Mouse (Mus musculus): ENCODE measurements around the gene Rabep2.
"Not testable (repeated sequence)": the region's sequence is repeated elsewhere in the genome, so short reads cannot be mapped to it uniquely, and the experiment has no call there.

The Rabep2 gene

DNA sequence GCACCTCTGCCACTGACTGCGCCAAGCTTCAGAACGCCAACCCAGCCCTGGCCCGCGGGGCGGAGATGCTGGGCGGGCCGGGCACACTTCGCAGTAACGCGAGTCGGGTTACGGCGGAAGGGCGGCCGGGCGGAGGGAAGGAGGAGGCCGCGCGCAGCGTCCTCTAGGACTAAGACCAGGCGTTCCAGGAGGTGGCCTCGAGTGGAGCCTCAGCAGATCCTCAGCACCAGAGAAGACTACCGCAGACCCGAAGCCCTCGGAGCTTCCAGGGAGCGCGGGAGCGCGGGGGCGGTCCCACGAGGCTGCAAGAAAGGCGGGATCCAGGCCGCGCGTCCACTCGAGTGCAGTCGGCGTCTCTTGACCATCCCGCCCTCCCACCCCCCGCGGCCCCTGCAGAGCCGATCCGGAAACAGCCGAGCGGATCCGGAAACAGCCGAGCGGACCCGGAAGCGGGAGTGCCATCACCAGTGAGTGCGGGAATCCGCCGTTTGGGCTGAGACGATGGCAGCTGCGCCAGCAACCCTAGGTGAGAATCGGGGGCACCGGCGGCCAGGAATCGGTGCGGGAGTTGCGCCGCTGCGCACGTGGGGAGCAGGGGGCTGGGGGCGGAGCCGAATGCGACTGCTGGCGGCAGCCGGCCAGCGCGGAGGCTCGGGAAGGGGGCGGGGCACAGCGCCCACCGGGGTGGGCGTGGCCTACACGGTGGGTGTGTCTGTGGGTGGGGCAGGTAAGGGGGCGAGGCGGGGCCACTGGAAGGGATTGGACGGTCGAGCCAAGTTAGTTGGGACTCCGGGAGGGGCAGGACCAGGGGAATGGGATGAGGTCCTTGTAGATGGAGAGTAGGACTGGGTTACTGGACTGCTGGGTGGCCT, at the start of gene Rabep2:
Gene Rabep2, plus strand, starts transcription at position 129 of the 872 bp plus-strand sequence.
- DNase-seq: peak; percentile 96 to 99

DNA sequence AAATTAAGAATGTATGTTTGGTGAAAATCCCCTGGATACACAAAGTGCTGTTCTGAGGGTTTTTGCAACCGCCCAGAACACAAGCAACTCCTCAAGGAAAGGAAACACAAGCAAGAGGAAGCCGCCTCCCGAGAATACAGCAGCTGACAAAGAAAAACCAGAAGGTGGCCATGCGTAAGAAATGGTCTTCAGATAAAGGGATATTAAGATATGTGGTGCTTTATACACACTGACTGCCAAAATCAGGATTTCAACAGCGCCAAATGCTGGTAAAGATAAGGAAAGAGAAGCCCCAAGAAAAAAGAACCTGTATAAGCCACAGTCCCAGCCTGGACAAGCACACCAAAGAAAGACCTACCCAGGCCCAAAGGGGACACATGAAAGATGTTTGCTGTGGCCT, 45.0 kb upstream of the Rabep2 start:
- no peak for DNase-seq

DNA sequence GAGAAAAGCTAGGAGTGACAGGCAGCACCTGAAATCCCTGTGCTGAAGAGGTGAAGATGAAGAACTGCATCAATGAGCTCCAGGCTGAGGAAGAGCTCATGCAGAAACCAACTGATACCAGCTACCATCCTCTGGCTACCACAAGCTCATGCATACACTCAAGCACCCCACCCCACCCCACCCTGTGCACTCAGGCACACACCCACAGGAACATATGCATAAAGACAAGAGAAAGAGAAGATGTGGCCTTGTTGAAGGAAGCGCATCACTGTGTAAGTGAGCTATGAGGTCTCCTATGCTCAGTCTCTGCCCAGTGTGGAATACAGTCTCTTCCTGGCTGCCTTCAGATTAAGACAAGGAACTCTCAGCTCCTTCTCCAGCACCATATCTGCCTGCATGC, 40.4 kb upstream of the Rabep2 start:
- DNase-seq: no peak

DNA sequence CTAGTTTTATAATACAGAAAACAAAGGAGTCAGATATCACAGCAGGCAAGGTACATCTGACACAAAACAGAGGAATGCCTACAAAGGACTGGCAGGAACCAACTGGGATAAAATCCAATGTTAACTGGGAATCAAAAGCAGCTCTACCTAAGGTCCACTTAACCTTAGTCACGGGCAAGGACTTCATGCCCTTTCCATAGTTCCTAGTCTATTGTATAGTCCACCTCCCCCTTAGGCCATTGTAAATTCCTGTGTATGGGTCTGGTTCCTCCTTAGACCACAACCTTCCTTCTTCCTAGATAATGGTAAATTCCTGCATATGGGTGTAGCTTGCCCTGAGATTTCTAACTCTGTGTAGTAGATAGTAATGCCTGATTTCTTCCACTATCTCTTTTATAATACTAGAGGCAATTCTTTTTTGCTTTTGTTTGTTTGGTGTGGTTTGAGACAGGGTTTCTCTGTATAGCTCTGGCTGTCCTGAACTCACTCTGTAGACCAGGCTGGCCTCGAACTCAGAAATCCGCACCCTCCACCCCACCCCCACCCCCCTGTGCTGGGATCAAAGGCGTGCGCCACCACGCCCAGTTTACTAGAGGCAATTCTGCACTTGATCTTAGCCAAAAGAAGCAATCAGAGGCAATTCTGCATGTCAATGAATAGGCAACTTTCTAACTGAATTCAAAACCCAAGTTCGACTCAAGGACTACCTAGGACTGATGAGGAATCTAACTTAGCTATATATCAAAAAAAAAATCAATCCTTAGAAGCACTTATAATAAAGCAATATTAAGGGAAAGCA, 36.3 kb upstream of the Rabep2 start:
- not testable (repeated sequence) for DNase-seq

DNA sequence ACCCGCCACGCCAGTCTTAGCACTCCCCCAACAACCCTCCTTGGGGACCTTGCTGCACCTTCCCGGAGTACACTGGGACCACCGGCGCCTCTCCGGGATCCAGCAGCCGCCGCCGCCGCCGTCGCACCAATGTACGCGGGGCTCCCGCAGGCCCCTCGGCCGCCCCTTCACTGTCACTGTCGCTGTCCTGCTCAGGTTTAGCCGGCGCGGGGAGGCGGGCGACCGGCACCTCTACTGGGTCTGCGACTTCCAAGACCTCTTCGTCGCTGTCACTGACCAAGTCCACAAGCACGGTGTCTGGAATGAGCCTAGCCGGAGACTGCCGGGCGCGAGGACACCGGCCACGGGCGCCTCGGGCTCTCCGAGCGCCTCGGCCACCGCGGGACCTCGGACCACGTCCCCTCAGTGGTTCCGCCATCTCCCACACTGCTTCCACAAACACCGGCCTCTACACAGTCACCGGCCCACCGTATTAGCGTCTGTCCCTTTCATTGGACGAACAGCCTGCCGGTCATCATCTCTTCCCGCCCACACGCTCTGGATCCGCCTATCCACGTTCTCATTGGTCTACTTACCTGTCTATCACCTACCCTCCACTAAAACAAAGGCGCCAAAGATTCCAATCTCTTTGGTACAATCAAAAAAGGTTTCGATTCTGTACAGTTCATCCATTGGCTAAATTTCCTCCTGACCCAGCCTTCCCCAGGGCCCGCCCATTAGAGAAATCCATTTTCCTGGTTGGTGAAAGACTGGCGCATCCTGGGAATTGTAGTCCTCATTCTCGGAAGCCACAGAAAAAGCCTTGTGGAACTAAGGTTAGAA, 32.0 kb upstream of the Rabep2 start, which contains the start of gene Nfatc2ip:
Gene Nfatc2ip, minus strand, starts transcription at position 440 of the 822 bp plus-strand sequence.
- DNase-seq: peak; percentile 92 to 98

DNA sequence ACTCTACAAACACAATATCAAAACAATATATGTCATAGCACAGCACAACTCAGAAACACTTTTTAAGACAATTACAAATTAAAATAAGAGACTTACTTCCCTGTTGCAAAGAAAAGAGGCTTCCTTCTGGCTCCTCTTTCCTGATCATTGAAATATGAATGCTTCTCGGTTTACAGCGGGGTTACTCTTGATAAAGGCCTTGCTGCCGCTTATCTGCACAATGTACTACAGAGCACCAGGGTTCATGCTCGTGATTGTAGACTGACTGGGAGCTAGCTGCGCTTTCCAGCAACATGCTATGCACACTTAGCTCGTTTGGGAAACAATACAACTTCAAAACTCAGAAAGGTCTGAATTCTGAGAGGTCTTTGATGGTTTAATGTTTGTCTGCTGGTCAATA, 31.3 kb upstream of the Rabep2 start:
- DNase-seq: no peak

DNA sequence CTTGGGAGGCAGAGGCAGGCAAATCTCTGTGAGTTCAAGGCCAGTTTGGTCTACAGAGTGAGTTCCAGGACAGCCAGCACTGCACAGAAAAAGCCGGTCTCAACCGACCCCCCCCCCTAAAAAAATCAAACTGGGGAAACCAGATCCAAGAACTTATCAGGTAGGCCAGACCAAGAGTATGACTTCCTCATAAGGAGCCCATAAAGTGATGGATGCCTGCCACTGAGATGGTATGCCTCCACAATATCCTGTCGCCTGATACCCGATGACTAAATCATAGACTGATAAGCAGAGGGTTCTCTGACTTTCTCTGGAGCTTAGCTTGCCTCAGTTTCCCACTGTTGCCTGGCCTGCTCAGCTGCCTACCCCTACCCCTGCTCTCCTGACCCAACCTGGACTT, 30.7 kb upstream of the Rabep2 start:
- DNase-seq: no peak

DNA sequence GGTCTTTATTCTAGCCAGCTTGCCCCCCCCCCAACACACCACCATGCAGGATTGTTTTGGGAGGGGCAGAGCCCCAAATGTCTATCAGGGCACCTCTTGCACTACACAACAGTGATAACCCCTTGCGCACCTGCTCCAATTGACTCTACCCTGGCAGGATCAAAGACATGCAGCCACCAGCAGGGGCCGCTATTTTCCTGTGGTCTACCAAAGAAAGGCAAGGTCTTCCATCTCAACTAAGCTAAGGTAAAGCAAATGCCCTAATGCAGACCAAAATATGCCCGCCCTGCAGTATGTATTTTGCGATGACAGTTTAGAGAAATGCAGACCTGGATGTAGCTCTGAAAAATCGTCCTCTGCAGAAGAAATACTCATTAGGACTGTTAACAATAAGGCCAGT, 29.0 kb upstream of the Rabep2 start:
- peak; percentile 84 to 96 for DNase-seq

DNA sequence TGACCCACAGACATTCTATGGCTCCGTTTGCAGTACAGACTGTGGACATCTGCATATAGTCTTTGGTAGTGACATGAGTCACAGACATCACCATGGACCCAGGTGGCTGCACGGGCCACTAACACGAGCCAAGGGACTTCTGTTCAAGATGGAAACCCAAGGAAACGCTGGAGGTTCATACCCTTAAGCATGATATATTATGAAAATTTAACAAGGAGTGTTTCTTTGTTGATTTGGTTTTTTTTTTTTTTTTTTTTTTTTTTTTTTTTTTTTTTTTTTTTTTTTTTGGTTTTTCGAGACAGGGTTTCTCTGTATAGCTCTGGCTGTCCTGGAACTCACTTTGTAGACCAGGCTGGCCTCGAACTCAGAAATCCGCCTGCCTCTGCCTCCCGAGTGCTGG, 26.0 kb upstream of the Rabep2 start:
- not testable (repeated sequence) for DNase-seq

DNA sequence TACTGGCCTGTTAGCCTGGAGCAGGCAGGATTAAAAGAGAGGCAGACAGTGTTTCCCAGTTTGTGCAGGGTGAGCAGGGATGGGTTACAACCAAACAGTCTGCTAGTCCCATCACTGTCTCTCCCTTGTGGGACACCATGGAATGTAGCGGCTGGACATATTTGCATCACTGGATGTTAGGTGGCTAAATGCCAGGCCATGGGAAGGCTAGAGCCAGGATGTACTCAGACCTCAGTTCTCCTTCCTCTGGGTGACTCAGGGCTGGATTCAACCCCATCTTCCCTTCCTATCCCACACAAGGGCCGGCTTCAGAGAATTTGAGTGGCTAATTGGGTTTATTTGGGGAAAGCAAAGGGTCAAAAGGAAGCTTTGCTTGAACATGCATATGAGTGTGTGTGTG, 19.9 kb upstream of the Rabep2 start:
- no peak for DNase-seq

DNA sequence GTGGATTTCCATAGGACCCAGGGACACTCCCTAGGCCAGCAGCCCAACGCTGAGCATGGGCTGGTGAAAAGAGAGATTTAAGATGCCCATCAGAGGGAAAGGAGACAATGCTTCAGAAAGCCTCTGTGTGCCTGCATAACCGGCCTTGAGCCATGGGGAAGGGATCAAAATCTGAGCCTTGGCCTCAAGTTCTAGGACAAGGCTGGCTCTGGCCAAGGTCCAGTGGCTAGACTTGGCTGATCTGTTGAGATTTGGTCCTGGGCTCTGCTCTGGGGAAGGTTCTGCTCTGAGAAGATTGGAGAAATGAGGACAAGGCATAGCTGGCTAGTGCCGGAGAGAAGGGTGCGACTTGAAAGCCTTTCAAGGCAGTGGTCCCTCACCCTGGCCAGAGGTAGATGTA, 17.5 kb upstream of the Rabep2 start:
- DNase-seq: no peak

DNA sequence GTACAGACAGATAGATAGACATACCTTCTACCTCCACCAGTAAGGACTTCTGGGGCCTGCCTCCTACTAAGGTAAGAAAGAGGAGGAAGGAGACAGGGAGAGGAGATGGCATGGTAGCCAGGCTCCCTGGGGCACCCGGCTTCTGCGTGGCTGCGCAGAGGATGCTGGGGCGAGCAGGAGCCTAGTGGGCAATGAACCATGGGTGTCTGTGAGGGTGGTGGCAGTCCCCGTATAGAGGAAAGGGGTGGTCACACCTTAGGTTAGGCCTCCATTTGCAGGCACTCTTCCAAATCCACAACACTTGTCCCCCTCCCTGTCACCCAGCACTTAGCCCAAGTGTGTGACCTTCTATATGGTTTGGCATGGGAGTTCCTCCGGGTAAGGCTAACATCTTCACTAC, 13.8 kb upstream of the Rabep2 start, which contains the start of gene Cd19:
Gene Cd19, minus strand, starts transcription at position 165 of the 400 bp plus-strand sequence.
- no peak for DNase-seq

DNA sequence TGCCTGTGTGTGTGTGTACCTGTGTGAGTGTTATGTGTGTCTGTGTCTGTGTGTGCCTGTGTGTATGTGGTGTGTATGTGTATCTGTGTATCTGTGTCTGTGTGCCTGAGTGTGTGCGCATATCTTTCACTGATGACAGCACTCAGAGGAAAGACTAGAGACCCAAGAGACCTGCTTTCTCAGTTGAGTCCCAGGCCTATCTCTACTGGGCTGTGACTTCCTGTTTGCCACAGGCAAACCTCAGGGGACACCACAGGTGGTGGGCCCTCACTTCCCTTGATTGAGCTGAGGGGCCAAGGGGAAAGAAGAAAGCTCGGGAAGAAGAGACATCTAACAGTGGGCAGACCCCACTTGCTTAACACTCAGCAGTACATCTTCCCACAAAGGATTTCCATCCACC, 11.9 kb upstream of the Rabep2 start:
- no peak for DNase-seq

DNA sequence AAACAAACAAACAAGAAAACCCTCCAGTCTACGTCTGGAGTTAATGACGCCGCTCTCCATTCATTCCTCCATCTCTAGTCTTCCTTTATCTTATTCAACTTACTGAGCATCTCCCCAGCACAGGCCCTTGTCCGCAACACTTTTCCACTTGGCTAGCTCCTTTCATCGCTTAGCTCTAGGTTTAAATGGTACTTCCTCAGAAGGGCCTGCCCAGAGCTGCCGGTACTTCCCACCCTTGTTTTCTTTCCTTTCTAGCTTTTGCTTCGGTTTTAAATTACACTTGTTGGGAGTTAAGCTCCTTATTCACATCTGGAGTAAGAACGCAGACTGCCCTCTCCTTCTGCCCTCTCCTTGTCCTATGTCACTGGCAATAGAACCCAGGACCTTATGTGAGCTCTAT, 11.5 kb upstream of the Rabep2 start:
- no peak for DNase-seq

DNA sequence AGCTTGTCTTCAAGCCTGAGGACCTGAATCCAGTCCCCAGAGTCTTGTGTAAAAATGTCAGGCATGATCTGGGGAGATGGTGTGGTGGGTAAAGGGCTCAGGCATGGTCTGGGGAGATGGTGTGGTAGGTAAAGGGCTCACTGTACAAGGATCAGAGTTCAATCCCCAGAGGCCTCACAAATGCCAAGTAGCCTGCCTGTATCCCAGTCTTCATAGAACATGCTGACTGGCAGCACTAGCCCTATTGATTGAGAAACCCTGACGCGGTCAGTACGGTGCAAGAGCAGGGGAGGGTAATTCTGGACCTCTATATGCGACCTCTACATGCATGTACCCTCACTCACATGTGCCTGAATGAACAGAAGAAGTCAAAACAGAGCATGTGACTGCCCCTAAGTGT, 11.0 kb upstream of the Rabep2 start:
- DNase-seq: no peak

DNA sequence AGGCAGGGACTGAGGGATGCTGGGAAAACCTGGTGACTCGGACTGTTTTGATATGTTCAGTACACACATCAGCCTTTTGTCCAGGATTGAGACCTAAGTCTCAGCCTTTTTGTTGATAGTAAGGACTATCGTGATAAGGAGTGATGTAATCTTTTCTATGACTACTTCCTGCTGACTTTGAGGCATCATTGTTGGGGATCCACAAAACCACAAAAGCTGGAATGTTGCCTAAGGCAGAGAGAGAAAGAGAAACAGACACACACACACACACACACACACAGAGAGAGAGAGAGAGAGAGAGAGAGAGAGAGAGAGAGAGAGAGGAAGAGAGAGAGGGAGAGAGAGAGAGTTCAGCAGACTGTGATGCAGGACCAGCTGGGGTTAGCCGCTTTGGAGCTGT, 10.1 kb upstream of the Rabep2 start:
- no peak for DNase-seq

DNA sequence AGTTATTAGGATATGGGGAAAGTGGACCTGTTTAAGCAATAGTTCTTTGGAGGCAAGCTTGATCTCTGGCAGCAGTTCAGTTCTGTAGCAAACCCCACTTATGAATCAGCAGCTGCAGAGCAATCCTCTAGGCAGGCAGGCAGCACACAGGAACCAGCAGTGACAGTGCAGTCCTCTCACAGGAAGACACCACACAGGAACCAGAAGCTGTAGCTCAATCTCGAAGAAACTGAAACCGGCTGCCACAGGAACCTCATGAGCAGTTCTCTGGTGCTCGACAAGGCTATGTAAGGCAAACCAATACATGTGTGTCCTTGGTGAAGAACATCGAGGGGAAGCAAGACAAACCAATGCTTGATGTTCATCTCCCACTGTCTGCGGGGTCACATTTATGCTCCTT, 6.8 kb upstream of the Rabep2 start:
- no peak for DNase-seq

DNA sequence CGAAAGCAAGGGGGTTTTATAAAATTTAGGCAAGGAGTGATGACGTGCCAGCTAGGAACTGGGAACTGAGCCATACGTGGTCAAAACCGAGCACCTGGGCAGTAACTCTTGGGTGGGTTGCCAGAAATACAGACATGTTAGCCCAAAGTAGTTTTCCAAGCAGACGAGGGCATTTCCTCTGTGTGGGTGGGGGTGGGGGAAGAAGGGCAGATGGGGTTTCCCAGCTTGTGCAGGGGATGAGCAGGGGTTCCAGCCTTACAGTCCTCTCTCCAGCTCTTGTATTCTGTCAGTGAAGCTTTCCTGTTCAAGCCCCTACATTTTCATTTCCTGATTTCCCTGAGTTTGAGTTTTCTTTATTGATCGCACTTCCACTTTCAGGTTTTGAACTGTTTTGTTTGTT, 4.4 kb upstream of the Rabep2 start:
- DNase-seq: no peak

DNA sequence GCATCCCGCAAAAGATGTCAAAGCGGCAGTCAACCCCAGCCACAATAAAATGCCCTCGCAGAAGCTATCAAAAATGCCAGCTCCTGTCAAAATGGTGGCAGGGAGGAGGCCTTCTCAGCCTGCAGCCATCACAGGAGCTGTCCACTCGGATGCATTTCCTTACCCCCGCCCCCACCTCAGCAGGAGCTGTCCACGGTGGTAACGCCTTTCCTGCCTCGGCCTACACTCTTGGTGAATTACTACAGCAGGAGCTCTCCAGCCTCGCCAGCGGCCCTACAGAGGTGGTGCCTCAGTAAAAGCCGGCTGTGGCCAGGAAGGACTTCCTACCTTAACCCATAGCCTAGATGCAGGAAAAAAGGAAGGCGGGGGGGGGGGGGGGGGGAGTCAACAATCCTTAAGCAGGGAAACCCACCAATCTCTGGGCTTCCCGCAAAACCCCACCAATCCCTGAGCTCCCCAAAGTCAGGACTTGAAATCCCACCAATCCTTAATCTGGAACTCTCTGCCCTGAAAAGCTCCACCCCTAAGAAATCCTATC, 1.2 kb upstream of the Rabep2 start:
- DNase-seq: peak in 1 of 2 experiments; percentile 28

DNA sequence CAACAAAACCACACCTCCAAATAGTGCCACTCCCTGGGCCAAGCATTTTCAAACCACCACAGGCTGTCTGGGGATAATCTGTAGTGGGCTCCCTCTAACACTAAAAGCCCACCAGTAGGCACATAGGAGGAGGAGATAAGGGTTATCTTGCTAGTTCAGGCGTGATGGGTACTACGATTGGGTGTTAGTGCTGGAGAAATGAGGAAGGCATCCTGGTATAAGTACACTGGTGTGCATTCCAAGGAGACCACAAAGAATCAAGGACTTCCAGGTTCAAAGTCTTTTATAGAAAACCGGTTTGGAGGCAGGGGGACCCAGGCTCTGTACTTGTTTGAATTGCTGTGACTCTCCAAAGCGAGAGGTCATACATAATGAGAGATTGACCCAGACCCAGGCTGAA, 405 bp upstream of the Rabep2 start:
- DNase-seq: no peak

DNA sequence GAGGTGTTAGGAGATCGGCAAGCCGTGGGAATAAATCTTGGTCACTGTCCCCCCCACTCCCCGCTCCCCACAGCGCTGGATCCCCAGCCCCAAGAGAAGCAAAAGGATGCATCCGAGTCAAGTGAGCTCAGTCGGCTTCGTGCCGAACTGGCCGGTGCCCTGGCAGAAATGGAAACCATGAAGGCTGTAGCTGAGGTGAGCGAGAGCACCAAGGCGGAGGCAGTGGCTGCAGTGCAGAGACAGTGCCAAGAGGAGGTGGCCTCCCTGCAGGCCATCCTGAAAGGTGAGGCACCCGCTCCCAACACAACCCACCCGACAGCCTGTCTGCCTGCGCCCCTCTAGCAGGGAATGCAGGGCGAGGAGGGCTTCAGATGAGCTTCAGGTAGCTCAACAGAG, 942 bp downstream of the Rabep2 start:
- DNase-seq: no peak

DNA sequence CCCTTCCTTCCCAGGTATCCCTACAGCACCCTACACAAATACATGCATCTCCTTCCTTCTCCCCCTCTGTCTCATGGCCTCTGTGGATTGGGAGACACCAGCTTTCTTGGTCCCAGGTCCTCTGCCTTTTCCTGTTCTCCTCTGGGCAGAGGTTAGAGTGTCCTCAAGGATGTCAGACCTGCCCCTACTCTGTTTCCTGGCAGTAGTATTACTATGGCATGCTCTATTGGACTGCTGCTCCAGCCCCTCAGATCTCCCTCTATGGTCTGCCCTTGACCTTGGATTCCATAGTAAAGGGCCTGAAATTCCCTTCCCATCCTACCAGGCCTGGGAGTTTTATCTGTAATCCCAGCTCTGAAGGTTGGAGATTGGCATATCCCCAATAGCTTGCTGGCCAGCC, 1.6 kb downstream of the Rabep2 start:
- no peak for DNase-seq

DNA sequence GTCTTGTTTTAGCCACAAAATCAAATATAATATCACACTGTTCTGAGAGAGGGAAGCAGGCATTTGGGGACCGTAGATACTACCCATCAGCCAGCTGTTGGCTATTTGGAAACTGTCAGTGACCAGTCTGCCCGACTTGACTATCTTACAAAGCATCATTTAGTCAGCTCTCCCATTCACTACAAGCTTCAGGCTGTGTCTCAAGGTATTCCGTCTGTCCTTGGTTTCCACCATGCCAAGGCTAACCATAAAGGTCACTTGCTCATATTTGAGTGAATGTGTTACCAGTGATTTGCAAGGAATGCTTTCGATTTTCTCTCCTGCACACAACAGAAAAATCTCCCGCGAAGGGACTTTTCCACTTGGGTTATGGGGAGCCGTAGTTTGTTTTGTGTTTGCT, 6.2 kb downstream of the Rabep2 start:
- DNase-seq: no peak

Measured in kidney, postnatal 36 days (tissue).